Mouse (Mus musculus) lung, adult 2 months (tissue): ENCODE data around the gene Cct7. TPM values are rescaled to one million over a fixed set of nuclear protein-coding genes. Genes with fewer than 3 reads are reported as not detected.
A peak's percentile ranks its signal among the peaks of the same experiment; 100 is the strongest.

Source experiments
- DNase-seq: peaks from one replicate; pipeline ENCODE4 v3.0.0; 2022
- H3K4me1 ChIP-seq: fragments of 200-500 bp; 2 replicates; pipeline ENCODE4 v1.6.1; 2011; ENCODE audit warnings: low read length; ENCODE audit not compliant: control insufficient read depth, insufficient read depth
- H3K4me3 ChIP-seq: fragments of 200-500 bp; replicated peaks from 2 replicates; pipeline ENCODE3; 2011; ENCODE audit warnings: low read depth, mild to moderate bottlenecking, control low read depth, low read length; ENCODE audit errors: extremely low read depth
- CTCF ChIP-seq: fragments of 200-500 bp; IDR thresholded peaks from 2 replicates; pipeline ENCODE4 v1.5.1; 2011; ENCODE audit warnings: mild to moderate bottlenecking, low read length, control low read depth; ENCODE audit not compliant: insufficient read depth
- POLR2A ChIP-seq: fragments of 200-500 bp; IDR thresholded peaks from 2 replicates; pipeline ENCODE4 v1.6.1; 2011; ENCODE audit warnings: low read depth, mild to moderate bottlenecking, control low read depth, low read length, borderline replicate concordance; ENCODE audit errors: extremely low read depth
- WGBS: fragments of 180-500 bp; shearing (Covaris S2); methylation state at CpG from one replicate; pipeline ENCODE4 v1.1.7; 2018; 5-methylcytosine and 5-hydroxymethylcytosine counted together
- polyA plus RNA-seq: library from polyadenylated mRNA; depleted of rRNA; stranded (reverse); fragments of >200 nt; gene quantifications from 2 replicates; pipeline ENCODE4 v1.2.3, GENCODE M21; 2012

The Cct7 gene
- polyA plus RNA-seq, 1 experiment: 103 TPM

DNA sequence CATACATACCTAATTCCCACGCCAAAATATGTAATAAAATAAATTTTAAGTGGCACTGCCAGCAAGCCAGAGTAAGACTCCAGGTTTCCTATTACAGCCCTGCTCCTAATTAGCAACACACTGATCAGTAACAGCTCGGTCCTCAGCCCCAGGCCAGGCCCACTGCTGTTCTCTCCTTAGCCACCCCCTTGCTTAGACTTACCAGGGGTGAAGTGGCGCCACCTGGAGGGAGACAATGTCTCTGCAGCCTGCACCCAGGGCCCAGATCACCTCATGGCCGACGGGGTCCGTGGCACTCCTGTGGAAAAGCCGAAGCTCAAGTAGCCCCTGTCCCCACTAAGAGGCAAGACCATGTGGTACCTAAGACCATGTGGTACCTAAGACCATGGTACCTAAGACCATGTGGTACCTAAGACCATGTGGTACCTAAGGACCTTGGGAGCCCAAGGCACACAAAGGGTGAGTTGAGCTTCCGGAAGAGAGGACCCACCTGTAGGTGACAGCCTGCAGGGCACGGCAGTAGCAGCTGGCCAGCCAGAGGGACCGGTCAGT is 26.1 kb downstream of the Cct7 start:
- peak; percentile 17 for DNase-seq
- TF ChIP-seq CTCF: peak; percentile 41
- no peak for TF ChIP-seq POLR2A
- WGBS: 31% methylated on average over 10 of the region's 10 CpGs
- Histone ChIP-seq H3K4me3 (no peak overlapping the region), H3K4me1 (no peaks in the 10 kb centered on the region)

DNA sequence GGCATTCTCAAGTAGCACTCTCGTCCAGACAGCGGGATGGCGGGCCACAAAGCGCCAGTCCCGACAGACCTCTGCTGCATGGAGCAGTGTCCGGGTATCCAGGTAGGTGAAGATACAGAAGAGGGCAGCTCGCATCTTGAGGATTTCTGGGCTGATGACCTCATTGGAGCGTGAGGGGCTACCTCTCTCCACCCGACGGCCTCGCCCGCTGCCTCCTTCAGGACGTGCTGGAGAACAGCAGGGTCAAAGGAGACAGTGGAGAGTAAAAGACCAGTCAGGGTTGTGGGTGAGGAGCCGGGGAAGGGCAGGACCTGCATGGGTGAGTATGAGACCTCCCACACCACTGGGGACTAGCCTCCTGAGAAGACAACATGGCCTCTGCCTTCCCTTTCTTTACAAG is 27.1 kb downstream of the Cct7 start:
- 31% methylated on average over 14 of the region's 14 CpGs for WGBS
- TF ChIP-seq CTCF (no peak), POLR2A (no peak)

DNA sequence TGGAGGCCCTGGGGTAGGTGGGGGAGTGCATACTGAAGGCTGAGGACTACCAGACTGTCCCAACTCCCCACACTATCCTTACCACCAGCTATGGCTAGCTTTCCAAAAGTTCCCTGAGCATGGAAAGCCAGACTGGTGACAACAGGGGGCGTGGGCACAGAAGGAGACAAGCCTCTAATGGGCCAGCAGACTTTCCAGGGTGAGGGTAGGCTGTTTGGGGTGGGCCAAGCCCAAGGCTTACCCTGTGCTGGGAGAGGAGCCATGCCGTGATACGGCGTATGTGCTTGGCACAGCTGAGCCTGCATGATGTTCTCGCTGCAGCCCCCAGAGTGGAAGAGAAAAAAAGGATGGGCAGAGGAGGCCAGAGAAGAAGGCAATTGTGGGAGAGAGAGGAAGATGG is 28.7 kb downstream of the Cct7 start:
- 81% methylated on average over 5 of the region's 5 CpGs for WGBS

More for the DNA sequence above, 27.1 kb downstream of the Cct7 start:
- Histone ChIP-seq H3K4me1 (no peaks in the 10 kb centered on the region), H3K4me3 (no peak overlapping the region)
- DNase-seq: no peak

DNA sequence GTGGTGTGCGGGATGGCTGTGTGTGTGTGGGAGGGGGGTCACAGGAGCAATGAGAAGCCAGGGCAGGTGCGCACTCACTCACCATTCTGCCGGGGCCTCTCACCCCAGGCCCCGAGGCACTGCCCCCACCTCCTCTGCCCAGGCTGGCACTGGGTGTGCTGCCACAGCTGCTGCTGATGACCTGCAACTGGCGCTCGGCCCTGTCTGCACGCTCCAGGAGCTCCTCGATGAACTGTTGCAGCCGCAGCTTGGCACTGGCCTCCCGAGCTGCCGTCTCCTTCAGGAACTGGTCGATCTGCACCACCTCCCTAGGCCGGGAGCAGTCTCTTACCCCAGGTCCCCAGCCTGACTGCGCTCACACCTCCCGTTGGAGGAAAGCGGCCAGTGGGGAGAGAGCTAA is 29.4 kb downstream of the Cct7 start:
- no peak for DNase-seq
- TF ChIP-seq POLR2A (no peak), CTCF (no peak)
- WGBS: 57% methylated on average over 16 of the region's 16 CpGs
- H3K4me3 ChIP-seq: no peak overlapping the region
- H3K4me1 ChIP-seq: no peaks in the 10 kb centered on the region

More for the DNA sequence above, 28.7 kb downstream of the Cct7 start:
- DNase-seq: no peak
- TF ChIP-seq CTCF (no peak), POLR2A (no peak)
- H3K4me1 ChIP-seq: no peaks in the 10 kb centered on the region
- no peak overlapping the region for H3K4me3 ChIP-seq

DNA sequence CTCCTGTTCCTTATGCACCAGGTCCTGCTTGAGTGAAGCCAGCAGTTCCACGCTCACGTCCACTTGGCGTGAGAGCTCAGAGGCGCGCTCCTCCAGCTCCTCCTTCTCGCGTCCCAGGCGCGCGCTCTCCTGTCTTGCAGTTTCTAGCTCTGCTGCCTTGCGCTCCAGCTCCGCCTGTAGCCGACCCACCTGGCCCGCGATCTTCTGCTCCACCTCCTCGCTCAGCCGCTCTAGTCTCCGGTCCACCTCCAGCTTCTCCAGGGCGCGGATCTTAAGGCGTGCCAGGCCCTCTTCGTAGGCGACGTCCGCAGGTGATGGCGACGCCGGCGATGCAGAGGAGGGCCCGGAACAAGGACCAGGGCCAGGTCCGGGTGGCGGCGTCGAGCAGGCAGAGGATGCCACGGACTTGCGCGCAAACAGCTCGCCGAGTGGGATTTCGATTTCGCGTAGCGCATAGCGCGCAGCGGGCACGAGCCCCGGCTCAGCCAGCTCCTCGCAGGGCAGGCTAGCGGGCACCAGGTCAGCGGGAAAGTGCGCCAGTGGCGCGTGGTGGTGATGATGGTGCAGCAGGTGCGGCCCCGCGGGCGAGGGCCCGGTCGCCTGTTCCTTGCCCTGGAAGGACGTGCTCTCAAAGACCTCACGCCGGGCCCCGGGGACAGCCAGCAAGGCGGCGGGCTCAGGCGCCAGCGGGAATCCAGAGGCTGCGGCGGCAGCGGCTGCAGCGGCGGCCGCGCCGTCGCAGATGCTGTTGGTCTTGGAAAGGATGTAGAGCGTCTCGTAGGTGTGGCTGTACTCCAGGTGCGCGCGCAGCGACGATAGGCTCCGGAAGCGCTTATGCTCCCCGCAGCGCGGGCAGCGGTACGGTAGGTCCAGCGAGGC is 32.8 kb downstream of the Cct7 start:
- WGBS: 5% methylated on average over 92 of the region's 92 CpGs
- TF ChIP-seq CTCF (no peak), POLR2A (no peak)
- Histone ChIP-seq H3K4me3 (no peak overlapping the region), H3K4me1 (no peaks in the 10 kb centered on the region)
- DNase-seq: no peak

DNA sequence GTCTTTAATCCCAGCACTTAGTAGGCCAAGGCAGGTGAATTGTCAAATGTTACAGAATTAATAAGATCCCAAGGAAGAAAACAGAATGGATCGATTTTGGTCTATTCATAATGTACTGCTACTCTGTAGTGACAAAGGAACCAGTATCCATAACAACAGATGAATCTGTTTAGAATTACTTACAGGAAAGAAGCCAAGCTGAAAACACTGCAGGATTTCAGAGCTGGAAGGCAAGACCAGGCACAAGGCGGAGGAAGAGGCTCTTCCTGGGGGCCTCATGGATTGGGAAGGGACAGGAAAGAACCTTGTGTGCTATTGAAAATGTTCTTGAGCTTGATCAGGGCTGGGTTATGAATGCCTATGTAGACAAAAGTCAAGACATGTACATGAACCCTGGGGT is 34.4 kb downstream of the Cct7 start:
- WGBS: 71% methylated on average over 2 of the region's 2 CpGs
- H3K4me3 ChIP-seq: no peak overlapping the region
- no peak for DNase-seq
- no peaks in the 10 kb centered on the region for H3K4me1 ChIP-seq
- TF ChIP-seq CTCF: no peak
- no peak for TF ChIP-seq POLR2A

DNA sequence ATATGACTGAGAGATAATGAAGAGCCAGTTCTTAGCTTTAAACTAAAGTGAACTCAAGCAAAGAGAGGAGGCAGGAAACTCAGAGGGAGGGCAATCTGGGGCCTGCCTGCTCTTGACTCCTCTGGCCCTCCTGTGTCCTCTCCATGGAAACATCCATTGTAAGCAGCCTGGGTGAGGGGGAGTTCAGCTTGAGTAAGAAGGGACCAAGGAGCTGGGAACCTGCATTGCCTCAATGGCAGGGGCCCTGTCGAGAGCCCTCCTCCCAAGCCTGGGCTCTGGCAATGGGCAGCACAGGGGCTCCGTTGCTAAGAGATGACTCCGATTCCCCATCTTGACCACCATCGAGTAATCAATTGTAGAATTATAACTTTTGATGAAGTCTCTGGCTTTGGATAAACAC is 37.2 kb downstream of the Cct7 start:
- Histone ChIP-seq H3K4me3 (no peak overlapping the region), H3K4me1 (no peaks in the 10 kb centered on the region)
- no peak for TF ChIP-seq POLR2A
- no peak for TF ChIP-seq CTCF
- WGBS: 79% methylated on average over 4 of the region's 4 CpGs
- no peak for DNase-seq

DNA sequence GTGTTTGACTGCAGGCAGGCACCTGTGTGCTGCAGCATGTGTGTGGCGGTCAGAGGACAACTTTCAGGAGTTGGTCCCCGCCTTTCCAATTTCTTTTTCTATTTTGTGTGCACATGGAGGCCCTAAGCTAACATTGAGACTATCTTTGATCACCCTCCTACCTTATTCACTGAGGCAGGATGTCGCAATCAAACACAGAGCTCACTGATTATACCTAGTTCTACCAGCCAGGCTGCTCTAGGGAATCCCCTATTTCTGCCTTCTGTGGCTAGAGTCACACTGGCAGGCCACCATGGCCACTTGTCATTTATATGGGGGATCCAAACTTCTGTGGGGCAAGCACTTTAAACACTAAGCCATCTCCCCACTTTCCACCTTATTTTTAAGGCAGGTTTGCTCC is 38.4 kb downstream of the Cct7 start:
- H3K4me3 ChIP-seq: no peak overlapping the region
- H3K4me1 ChIP-seq: no peaks in the 10 kb centered on the region
- no peak for TF ChIP-seq POLR2A
- no peak for TF ChIP-seq CTCF
- 61% methylated on average over 3 of the region's 3 CpGs for WGBS
- no peak for DNase-seq

DNA sequence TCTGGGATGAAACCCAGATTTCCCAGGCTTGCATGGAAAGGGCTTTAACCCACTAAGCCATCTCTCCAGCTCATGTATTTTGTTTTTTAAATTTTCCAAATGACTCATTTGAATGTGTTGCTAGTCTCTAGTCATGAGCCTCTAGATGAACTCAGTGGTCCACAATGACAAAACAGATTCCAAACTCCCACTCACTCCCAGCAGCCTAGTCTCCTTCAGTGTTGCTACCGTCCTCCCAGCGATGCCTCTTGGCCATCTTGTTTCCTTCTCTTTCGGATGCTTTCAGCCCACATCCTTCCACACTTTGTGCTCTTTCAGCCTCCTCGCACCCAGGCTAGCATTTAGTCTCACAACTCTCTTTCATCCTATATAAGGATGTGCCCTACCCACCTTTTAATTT is 38.9 kb downstream of the Cct7 start:
- 85% methylated on average over 4 of the region's 4 CpGs for WGBS
- no peak overlapping the region for H3K4me3 ChIP-seq
- H3K4me1 ChIP-seq: no peaks in the 10 kb centered on the region
- DNase-seq: no peak
- no peak for TF ChIP-seq POLR2A
- no peak for TF ChIP-seq CTCF

DNA sequence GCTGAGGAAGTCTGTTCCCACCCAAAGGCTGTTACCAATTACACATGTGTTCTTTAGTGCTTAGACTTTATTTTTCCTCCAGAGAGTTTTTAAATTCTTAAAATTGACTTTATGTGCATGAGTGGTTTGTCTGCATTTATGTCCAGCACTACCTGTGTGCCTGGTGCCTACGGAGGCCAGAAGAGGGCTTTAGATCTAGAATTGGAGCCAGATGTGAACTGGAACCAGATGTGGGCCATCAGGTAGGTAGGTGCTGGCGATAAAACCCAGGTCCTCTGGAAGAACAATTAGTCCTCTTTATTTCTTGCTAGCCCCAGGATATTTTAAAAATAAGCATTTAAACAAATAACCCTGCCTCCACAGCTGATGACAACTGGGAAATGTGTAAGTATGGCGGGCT is 40.3 kb downstream of the Cct7 start:
- TF ChIP-seq CTCF: no peak
- WGBS: 88% methylated on average over 3 of the region's 3 CpGs

More for the DNA sequence above, 40.3 kb downstream of the Cct7 start:
- DNase-seq: no peak
- H3K4me1 ChIP-seq: no peaks in the 10 kb centered on the region
- H3K4me3 ChIP-seq: no peak overlapping the region
